Mouse (Mus musculus) forebrain, embryonic 15.5 days (tissue): ENCODE results near the gene Rap1b. TPM values are rescaled to one million over a fixed set of nuclear protein-coding genes. Genes with fewer than 3 reads are reported as not detected.

Experiments
- polyA plus RNA-seq: library from polyadenylated mRNA; unstranded; fragments of >200 nt; fragmentation: Nextera tagmentation; extraction: Ambion mirVana; gene quantifications from 2 replicates; pipeline ENCODE4 v1.2.1, GENCODE M21; 2015

Gene Rap1b
- polyA plus RNA-seq, 1 experiment from 2014 or later, result 138 TPM

Other genes with a start within 250 kb of the Rap1b start
- gene Cpm, start 216.5 kb downstream of the Rap1b start, polyA plus RNA-seq, result 4.0 and 4.5 TPM in 2 replicates
- gene Mdm2, start 135.3 kb downstream of the Rap1b start, polyA plus RNA-seq, result 63.5 and 67.8 TPM in 2 replicates
- 29.6 and 31.7 TPM in 2 replicates for gene Slc35e3, start 99.7 kb downstream of the Rap1b start, polyA plus RNA-seq
- gene Nup107, start 53.3 kb downstream of the Rap1b start, polyA plus RNA-seq, result 58.0 and 59.5 TPM in 2 replicates